Mouse (Mus musculus) duodenum, adult 2 months (tissue): ENCODE measurements around the gene Ascl2. TPM values are rescaled to one million over a fixed set of nuclear protein-coding genes. Genes with fewer than 3 reads are reported as not detected.

Source experiments
- polyA plus RNA-seq: library from polyadenylated mRNA; depleted of rRNA; stranded (reverse); fragments of >200 nt; gene quantifications from 2 replicates; pipeline ENCODE4 v1.2.3, GENCODE M21; 2012; ENCODE audit warnings: low replicate concordance; rRNA removed

Gene Ascl2
- polyA plus RNA-seq: 23.9 and 26.3 TPM in 2 replicates

GRCm38 (mm10) chr7:142968809-142969511 is at the start of gene Ascl2:
Ascl2 (minus strand) TSS chr7:142969264.

GRCm38 (mm10) chr7:143004727-143005343 is 35.8 kb upstream of the Ascl2 start, which contains the start of gene Tspan32:
Tspan32 (plus strand) TSS chr7:143005046.

GRCm38 (mm10) chr7:142931028-142931427 is 38.0 kb downstream of the Ascl2 start, which contains the start of gene Th:
Th (minus strand) TSS chr7:142931128.

Other genes with a start within 250 kb of the Ascl2 start
- gene Ins2, start 225.9 kb downstream of the Ascl2 start, polyA plus RNA-seq: 1.2 and 543 TPM in 2 replicates
- gene Th, start 38.1 kb downstream of the Ascl2 start, polyA plus RNA-seq: 1.6 and 2.3 TPM in 2 replicates
- gene Tspan32, start 35.8 kb upstream of the Ascl2 start, polyA plus RNA-seq: 1.5 and 1.7 TPM in 2 replicates
- gene Cd81, start 83.5 kb upstream of the Ascl2 start, polyA plus RNA-seq: 289 and 619 TPM in 2 replicates
- gene Tssc4, start 100.0 kb upstream of the Ascl2 start, polyA plus RNA-seq: 91.0 and 98.8 TPM in 2 replicates
- 4.6 and 6.7 TPM in 2 replicates for gene Trpm5, start 125.4 kb upstream of the Ascl2 start, polyA plus RNA-seq
- gene Kcnq1, start 137.1 kb upstream of the Ascl2 start, polyA plus RNA-seq: 37.2 and 52.5 TPM in 2 replicates